Mouse (Mus musculus) inflammation-experienced regulatory T-cells, adult 6 months (primary cell): ENCODE data around the gene Olfr314. TPM values are rescaled to one million over a fixed set of nuclear protein-coding genes. Genes with fewer than 3 reads are reported as not detected.
"Not testable (repeated sequence)": the region's sequence is repeated elsewhere in the genome, so short reads cannot be mapped to it uniquely, and the experiment has no call there.

Experiments used
- ATAC-seq: one replicate; pipeline ENCODE4 v1.8.0; 2017
- polyA plus RNA-seq, 3 experiments: library from polyadenylated mRNA; unstranded; fragments of 100-300 nt; shearing (Covaris generic); gene quantifications; one replicate each; pipeline ENCODE4 v1.2.1; 2017

Olfr314 gene
- not detected for polyA plus RNA-seq

DNA sequence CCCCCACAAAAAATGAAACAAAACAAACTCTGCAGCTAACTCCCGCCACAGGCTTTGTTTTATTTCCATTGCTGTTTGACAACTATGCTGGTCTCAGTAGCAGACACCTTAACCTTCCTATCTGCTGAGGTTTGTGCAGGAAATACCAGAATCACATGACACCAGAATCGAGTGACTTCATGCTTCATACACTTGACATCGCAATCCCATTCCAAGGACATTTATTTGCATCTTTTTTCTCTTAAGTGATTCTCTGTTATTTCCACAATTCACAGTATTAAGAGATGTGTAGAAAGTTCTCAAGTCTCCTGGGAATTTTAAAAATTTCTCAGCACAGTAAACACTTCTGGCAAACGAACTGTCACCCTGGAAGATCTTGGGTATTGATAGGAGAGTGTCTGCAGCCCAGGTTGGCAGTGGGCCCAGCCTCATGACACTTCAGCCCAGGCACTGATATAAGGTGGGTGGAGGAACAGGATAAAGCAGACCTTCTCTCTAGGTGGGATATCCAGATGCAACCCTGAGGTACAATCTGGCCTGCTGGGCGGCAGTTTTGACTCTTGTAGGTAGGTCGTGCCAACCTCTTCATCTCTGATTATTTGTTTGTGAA is at the start of gene Olfr314:
Olfr314 (plus strand) TSS at position 473 of the 610 bp plus-strand sequence.
- ATAC-seq = no peak

DNA sequence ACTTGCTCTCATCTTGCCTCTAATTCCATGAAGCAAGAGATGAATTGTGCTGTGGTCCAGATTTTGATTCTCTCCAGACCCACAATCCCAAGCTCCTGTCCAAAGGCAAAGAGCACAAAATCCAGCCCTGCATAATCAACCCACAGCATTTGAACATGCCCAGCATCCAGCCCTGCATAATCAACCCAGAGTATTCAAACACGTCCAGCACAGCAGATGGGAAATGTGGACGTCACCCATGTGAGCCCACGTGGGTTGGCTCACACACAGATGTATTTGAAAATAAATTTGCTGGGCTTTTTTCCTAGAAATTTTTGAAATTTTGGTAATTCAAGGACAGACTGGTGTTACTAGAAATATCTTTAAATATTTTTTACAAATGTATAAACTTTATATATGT is 49.4 kb upstream of the Olfr314 start:
- ATAC-seq = no peak

DNA sequence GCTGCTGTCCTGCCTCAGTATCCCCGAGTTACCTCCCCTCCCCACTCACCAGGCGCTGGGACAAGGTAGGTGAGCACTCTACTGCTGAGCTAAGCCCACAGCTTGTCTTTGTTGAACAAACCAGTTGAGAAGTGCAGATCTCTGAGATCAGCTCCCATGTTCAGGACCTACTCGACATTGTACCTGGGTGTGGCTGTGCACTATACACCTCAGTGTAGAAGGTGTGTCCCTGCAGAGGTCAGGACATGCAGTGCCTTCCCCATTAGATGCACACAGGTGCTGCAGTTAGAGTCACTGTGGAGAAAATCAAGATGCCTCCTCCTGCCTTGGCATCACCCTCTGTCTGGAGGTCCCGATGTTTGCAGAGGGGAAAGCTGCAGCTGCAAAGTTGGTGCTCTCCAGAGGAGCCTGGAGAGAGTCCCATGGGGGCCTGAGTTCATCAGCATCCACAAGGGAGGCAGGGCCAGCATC is 43.9 kb upstream of the Olfr314 start, which contains the start of gene Olfr317:
Olfr317 (minus strand) TSS at position 421 of the 471 bp plus-strand sequence.
- no peak for ATAC-seq

DNA sequence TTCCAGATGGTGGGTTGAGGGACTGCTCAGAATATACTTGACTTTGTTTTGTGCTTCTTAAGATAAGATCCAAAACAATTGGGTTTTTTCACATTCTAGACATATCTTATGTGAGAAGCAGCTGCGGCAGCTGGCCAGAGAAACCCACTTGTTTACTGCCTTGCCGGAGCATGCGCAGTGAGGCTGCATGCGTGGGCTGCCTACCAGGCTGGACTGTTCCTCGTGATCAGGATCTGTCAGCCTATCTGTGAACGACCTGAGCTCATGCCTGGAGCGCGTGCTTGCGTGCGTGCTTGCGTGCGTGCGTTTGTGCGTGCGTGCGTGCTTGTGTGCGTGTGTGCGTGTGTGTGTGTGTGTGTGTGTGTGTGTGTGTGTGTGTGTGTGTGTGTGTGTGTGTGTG is 31.7 kb upstream of the Olfr314 start:
- ATAC-seq = not testable (repeated sequence)

DNA sequence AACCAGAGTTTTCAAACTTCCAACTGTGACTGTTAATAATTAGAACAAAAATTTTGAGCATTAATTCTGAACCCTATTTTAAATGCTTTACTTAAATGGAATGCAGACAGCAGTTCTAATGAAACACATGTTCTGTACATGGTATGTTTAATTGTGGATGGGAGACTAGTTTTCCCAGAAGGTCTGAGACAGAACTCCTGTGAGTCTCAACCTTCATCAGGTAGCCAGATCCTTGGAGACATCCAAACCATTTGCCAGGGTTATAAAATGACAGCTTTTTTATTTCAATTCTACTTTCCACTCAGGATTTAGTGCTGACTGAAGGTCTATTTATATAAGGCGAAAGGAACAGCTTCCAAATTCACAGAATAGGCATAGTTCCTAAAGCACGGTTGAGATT is 30.3 kb upstream of the Olfr314 start, which contains the start of gene Olfr316:
Olfr316 (plus strand) TSS at position 301 of the 400 bp plus-strand sequence.
- no peak for ATAC-seq

DNA sequence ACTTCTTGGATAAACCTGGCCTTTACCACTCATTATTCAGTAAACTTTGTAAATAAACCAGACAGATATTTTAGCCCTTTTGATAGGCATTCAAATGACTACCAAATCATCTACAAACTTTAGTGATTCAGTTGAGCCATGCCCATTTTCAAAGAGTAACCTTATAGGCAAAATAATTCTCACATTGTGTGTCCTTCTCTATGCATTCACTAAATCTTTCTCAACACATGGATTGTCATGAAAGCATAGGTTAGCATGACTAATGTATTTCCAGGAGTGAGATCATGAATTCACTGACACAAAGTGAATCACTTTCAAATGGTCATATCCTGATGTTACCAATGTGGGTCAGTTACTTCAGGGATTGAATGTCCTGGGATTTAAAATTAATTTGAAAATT is 9.9 kb upstream of the Olfr314 start, which contains the start of gene Olfr315:
Olfr315 (plus strand) TSS at position 301 of the 400 bp plus-strand sequence.
- no peak for ATAC-seq

GRCm38 (mm10) chr11:58784182-58784581 is 1.4 kb downstream of the Olfr314 start:
- ATAC-seq = no peak

- no peak for ATAC-seq
Measured at GRCm38 (mm10) chr11:58787651-58788050, 4.9 kb downstream of the Olfr314 start.

DNA sequence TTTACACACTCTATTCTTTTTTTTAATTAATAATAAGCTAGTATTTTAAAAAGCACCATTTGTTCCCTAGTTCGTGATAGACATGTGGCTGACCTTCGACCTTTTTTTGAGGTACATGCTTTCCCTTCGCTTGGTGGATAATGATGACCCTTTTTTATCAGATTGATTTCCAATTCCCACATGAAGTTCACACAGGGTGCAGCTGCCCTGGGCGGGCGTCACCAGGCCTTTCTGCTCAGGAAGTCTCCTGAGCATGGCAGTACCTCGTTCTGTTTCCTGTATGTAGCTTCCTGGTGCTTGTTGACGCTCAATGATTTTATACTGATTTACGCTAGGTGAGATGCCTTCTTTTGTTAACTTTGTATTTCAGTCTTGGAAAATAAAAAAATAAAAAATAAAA is 5.6 kb downstream of the Olfr314 start:
- ATAC-seq = no peak

- ATAC-seq = no peak
Measured at GRCm38 (mm10) chr11:58789532-58789931, 6.8 kb downstream of the Olfr314 start.

- no peak for ATAC-seq
Measured at GRCm38 (mm10) chr11:58790053-58790452, 7.3 kb downstream of the Olfr314 start.

- ATAC-seq = no peak
Measured at GRCm38 (mm10) chr11:58790646-58791045, 7.9 kb downstream of the Olfr314 start.

DNA sequence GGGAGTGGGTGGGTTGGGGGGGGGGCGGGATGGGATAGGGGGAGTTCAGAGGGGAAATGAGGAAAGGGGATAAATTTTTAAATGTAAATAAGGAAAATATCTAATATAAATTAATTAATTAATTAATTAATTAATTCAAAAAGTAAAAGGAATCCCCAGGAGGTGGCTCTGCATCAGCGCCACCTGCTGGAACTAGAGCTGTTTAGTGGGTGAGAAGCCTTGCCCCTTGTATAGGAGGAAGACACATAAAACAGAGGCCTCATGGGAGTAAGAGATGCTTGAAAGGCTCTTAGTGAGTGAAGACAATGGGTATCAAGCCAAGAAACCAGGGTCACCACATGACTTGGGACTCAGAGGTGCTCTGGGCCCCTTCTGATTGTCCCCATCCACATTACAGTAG is 13.1 kb downstream of the Olfr314 start:
- ATAC-seq = no peak

DNA sequence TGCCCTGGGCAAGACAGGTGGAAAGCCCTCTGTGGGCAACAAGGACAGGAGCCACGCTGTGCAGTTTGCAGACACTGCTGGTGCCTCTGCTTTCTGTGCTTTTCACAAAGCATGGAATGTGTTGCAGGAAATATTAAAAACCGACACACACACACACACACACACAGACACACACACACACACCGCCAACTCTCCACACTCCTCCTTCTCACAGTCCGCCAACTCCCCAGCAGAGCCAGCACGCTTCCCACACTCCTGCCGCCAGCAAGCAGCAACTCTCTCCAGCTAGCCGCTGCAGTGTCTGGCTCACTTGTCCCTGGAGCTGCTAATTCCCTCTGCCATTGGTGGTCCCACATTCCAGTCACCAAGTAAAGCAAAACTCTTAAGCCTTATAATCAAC is 14.1 kb downstream of the Olfr314 start:
- no peak for ATAC-seq

GRCm38 (mm10) chr11:58799747-58800146 is 17.0 kb downstream of the Olfr314 start:
- no peak for ATAC-seq

DNA sequence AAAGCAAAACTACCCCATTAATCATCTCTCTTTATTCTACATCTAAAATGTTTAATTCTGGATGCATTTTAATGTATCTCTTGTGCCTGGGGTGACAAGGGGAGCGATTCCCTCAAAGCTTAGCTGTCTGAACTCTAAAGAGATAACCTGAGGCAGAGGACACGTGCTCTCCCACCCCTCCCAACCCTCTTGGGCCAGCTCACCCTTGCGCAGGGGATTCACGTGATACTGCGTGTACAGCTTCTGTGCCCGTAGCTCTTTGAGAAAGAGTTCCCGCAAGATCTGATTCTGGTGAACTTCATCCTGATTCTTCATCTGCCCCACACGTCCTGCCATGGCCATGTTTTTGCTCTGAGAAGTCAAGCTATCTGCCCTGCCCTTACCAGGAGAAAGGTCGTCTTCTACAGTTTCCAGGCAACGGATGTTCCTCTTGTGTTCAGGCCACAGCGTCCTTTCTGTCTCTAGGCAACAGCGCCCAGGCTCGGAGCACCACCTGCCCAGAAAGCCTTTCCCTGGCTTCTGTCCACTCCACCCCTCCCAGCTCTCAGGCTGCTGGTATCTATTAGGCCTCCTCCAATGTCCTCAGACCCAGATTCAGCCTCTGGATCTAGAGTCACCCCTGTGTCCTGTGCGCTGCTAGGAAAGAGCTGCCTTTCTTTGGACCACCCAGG is 18.9 kb downstream of the Olfr314 start, which contains the start of gene Fam183b:
Fam183b (minus strand) TSS at position 403 of the 671 bp plus-strand sequence.
- no peak for ATAC-seq

- ATAC-seq = no peak
Measured at GRCm38 (mm10) chr11:58803871-58804270, 21.1 kb downstream of the Olfr314 start.

DNA sequence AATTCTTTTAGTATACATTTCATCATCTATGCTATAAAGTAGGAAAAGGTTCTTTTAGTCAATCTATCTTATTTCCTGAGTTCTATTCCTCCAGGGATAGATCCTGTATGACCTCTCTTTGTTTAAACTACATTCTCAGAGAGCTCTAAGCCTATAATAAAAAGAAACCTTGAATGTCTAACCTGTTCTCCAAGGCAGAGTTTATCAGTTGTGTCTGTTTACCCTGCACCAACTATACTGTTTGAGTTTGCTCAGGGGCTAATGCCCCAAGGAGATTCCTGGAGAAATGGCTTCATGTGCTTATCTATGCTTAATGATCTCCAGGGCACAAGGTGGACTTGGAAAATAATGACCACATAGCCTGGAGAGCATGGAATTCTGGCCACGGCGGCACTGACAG is 21.6 kb downstream of the Olfr314 start:
- ATAC-seq = no peak

GRCm38 (mm10) chr11:58812001-58812400 is 29.2 kb downstream of the Olfr314 start:
- ATAC-seq = no peak

DNA sequence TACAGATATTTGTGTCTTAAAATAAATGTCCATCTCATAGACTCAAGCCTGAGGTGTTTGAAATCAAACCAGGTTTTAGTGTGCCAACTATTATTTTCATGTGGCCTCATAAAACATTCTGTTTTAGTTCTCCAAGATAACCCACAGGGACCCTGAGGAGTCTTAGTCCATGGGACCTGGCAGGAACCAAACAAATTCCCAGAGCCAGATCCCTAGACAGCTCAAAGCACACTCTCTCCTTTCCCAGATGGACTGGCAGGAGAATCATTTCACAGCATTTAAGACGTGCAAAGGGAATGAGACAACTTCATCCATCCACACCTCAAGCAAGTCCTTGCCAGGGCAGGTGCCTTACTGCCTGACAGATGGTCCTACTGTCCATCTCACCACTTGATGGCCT is 31.9 kb downstream of the Olfr314 start, which contains the start of gene Olfr313:
Olfr313 (plus strand) TSS at position 301 of the 400 bp plus-strand sequence.
- ATAC-seq = not testable (repeated sequence)

DNA sequence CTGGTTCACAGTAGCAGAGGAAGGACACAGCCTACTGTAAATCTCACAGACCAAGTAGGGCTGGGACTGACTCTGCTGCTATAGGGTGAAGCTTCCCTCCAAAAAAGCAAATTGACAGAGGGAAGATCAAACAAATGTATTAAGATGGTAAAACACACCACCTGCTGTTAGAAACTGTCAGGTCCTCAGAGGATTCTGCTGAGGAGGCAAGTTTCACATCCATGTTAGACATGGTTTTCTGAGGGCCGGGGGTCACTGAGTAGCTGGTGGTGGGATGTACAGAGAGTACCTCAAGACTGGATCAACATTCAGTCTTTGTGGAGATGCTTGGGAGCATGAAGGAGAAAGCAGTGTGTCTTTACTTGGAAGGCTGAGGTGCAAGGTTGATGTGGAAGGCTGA is 32.9 kb downstream of the Olfr314 start:
- no peak for ATAC-seq

DNA sequence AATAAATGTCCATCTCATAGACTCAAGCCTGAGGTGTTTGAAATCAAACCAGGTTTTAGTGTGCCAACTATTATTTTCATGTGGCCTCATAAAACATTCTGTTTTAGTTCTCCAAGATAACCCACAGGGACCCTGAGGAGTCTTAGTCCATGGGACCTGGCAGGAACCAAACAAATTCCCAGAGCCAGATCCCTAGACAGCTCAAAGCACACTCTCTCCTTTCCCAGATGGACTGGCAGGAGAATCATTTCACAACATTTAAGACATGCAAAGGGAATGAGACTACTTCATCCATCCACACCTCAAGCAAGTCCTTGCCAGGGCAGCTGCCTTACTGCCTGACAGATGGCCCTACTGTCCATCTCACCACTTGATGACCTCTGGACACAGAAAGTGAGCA is 46.2 kb downstream of the Olfr314 start, which contains the start of gene Olfr312:
Olfr312 (plus strand) TSS at position 301 of the 400 bp plus-strand sequence.
- not testable (repeated sequence) for ATAC-seq

GRCm38 (mm10) chr11:58829764-58830163 is 47.0 kb downstream of the Olfr314 start:
- no peak for ATAC-seq

GRCm38 (mm10) chr11:58832541-58832940 is 49.8 kb downstream of the Olfr314 start:
- ATAC-seq = not testable (repeated sequence)
